Mouse (Mus musculus) thymus, adult 2 months (tissue): Measurements from ENCODE around the gene Rab22a. TPM values are rescaled to one million over a fixed set of nuclear protein-coding genes. Genes with fewer than 3 reads are reported as not detected.
"Not testable (repeated sequence)": the region's sequence is repeated elsewhere in the genome, so short reads cannot be mapped to it uniquely, and the experiment has no call there.

Source experiments
- DNase-seq: peaks from one replicate; pipeline ENCODE4 v3.0.0; 2021
- H3K27ac ChIP-seq: fragments of 200-500 bp; 2 replicates; pipeline ENCODE4 v1.5.1; 2012; ENCODE audit warnings: low read length, control low read depth; ENCODE audit not compliant: control insufficient read depth, insufficient read depth
- H3K27me3 ChIP-seq: fragments of 200-500 bp; 2 replicates; pipeline ENCODE4 v1.6.1; 2012; ENCODE audit warnings: mild to moderate bottlenecking, low read length, moderate library complexity, mixed read lengths; ENCODE audit not compliant: control insufficient read depth, insufficient read depth
- H3K36me3 ChIP-seq: fragments of 200-500 bp; 2 replicates; pipeline ENCODE4 v1.6.1; 2012; ENCODE audit warnings: mild to moderate bottlenecking, low read length, moderate library complexity; ENCODE audit not compliant: control insufficient read depth, insufficient read depth
- H3K4me1 ChIP-seq: fragments of 200-500 bp; replicated peaks from 2 replicates; pipeline ENCODE4 v1.6.1; 2012; ENCODE audit warnings: low read length; ENCODE audit not compliant: control insufficient read depth, insufficient read depth
- H3K4me3 ChIP-seq: fragments of 200-500 bp; 2 replicates; pipeline ENCODE4 v1.5.1; 2012; ENCODE audit warnings: mild to moderate bottlenecking, low read length, control low read depth, moderate library complexity; ENCODE audit not compliant: control insufficient read depth, insufficient read depth
- CTCF ChIP-seq: fragments of 200-500 bp; IDR thresholded peaks from 2 replicates; pipeline ENCODE4 v1.5.1; 2012; ENCODE audit warnings: mild to moderate bottlenecking, control low read depth, low read length, moderate library complexity, borderline replicate concordance; ENCODE audit not compliant: control insufficient read depth, poor library complexity, insufficient read depth; ENCODE audit errors: extremely low read depth
- POLR2A ChIP-seq: fragments of 200-500 bp; IDR thresholded peaks from 2 replicates; pipeline ENCODE4 v1.6.1; 2012; ENCODE audit warnings: mild to moderate bottlenecking, low read length, control low read depth, moderate library complexity; ENCODE audit not compliant: control insufficient read depth, poor library complexity, insufficient read depth; ENCODE audit errors: extremely low read depth
- WGBS: fragments of 180-500 bp; shearing (Covaris S2); methylation state at CpG from one replicate; pipeline ENCODE4 v1.1.7; 2018; 5-methylcytosine and 5-hydroxymethylcytosine counted together
- polyA plus RNA-seq: library from polyadenylated mRNA; depleted of rRNA; stranded (reverse); fragments of >200 nt; gene quantifications from 2 replicates; pipeline ENCODE4 v1.2.3, GENCODE M21; 2012

Gene Rab22a
- polyA plus RNA-seq, 1 experiment, result 33.8 TPM

- no peaks in the 10 kb centered on the region for H3K27me3 ChIP-seq
- no peak overlapping the region for H3K4me3 ChIP-seq
- 45% methylated on average over 7 of the region's 7 CpGs for WGBS
- TF ChIP-seq POLR2A, result no peak
- no peak for TF ChIP-seq CTCF
- H3K36me3 ChIP-seq, result no peaks in the 10 kb centered on the region
- no peak overlapping the region for H3K27ac ChIP-seq
- DNase-seq, result peak; percentile 23
- H3K4me1 ChIP-seq, result peaks cover 9% of the 10 kb centered on the region
Observed at GRCm38 (mm10) chr2:173624667-173625066, 34.9 kb upstream of the Rab22a start.

GRCm38 (mm10) chr2:173625786-173626185 lies 33.8 kb upstream of the Rab22a start:
- no peak overlapping the region for H3K27ac ChIP-seq
- no peak for TF ChIP-seq POLR2A
- no peak for TF ChIP-seq CTCF

GRCm38 (mm10) chr2:173634106-173634505 lies 25.5 kb upstream of the Rab22a start:
- H3K27me3 ChIP-seq, DNase-seq, H3K4me1 ChIP-seq, H3K27ac ChIP-seq, H3K4me3 ChIP-seq, H3K36me3 ChIP-seq: not testable (repeated sequence)
- over 99% methylated on average over 15 of the region's 15 CpGs for WGBS

More at GRCm38 (mm10) chr2:173625786-173626185, 33.8 kb upstream of the Rab22a start:
- no peaks in the 10 kb centered on the region for H3K36me3 ChIP-seq
- H3K4me3 ChIP-seq, result no peak overlapping the region
- 93% methylated on average over 3 of the region's 3 CpGs for WGBS
- no peaks in the 10 kb centered on the region for H3K27me3 ChIP-seq
- DNase-seq, result no peak
- peaks cover 9% of the 10 kb centered on the region for H3K4me1 ChIP-seq

GRCm38 (mm10) chr2:173641370-173641769 lies 18.2 kb upstream of the Rab22a start:
- Histone ChIP-seq H3K27me3 (no peaks in the 10 kb centered on the region), H3K27ac (no peak overlapping the region), H3K4me3 (no peak overlapping the region), H3K36me3 (no peaks in the 10 kb centered on the region), H3K4me1 (no peaks in the 10 kb centered on the region)
- TF ChIP-seq POLR2A (no peak), CTCF (no peak)
- DNase-seq, result no peak

GRCm38 (mm10) chr2:173642262-173642999 lies 17.1 kb upstream of the Rab22a start:
- Histone ChIP-seq H3K27me3 (no peaks in the 10 kb centered on the region), H3K4me3 (no peak overlapping the region), H3K4me1 (no peaks in the 10 kb centered on the region; the same call in 1 of the 2 replicates), H3K36me3 (no peaks in the 10 kb centered on the region), H3K27ac (no peak overlapping the region)
- 93% methylated on average over 15 of the region's 15 CpGs for WGBS
- no peak for DNase-seq
- no peak for TF ChIP-seq POLR2A
- no peak for TF ChIP-seq CTCF

- no peaks in the 10 kb centered on the region; the same call in 1 of the 2 replicates for H3K4me1 ChIP-seq
- no peaks in the 10 kb centered on the region for H3K36me3 ChIP-seq
- no peaks in the 10 kb centered on the region for H3K27me3 ChIP-seq
- TF ChIP-seq POLR2A, result no peak
- TF ChIP-seq CTCF, result no peak
- DNase-seq, result no peak
- no peak overlapping the region for H3K27ac ChIP-seq
- WGBS, result 95% methylated on average over 19 of the region's 19 CpGs
- no peak overlapping the region for H3K4me3 ChIP-seq
Observed at GRCm38 (mm10) chr2:173647197-173647911, 12.2 kb upstream of the Rab22a start.
